Mouse (Mus musculus) hindbrain, embryonic 16.5 days (tissue): Measurements from ENCODE around the gene Gjb5. TPM values are rescaled to one million over a fixed set of nuclear protein-coding genes. Genes with fewer than 3 reads are reported as not detected.

ENCODE experiments used
- ATAC-seq: fragments of 200-750 bp; cut with Nextera tagmentation; 2 replicates; pipeline ENCODE4 v1.8.0; 2017; ENCODE audit warnings: moderate TSS enrichment, moderate library complexity
- H3K27ac ChIP-seq: fragments of 300-500 bp; sonication (generic); 2 replicates; pipeline ENCODE4 v1.5.1; 2014; ENCODE audit warnings: low read depth, mild to moderate bottlenecking, control low read depth, low read length, moderate library complexity
- H3K27me3 ChIP-seq: fragments of 300-500 bp; sonication (generic); replicated peaks from 2 replicates; pipeline ENCODE4 v1.6.1; 2014; ENCODE audit warnings: low read length; ENCODE audit not compliant: control insufficient read depth, insufficient read depth
- H3K36me3 ChIP-seq: fragments of 300-500 bp; sonication (generic); 2 replicates; pipeline ENCODE4 v1.6.1; 2014; ENCODE audit warnings: mild to moderate bottlenecking, low read length, moderate library complexity, mixed read lengths; ENCODE audit not compliant: control insufficient read depth, insufficient read depth
- H3K4me1 ChIP-seq: fragments of 300-500 bp; sonication (generic); 2 replicates; pipeline ENCODE4 v1.6.1; 2014; ENCODE audit warnings: low read depth, low read length; ENCODE audit not compliant: control insufficient read depth, insufficient read depth
- H3K4me2 ChIP-seq: fragments of 300-500 bp; sonication (generic); 2 replicates; pipeline ENCODE4 v1.6.1; 2014; ENCODE audit warnings: mild to moderate bottlenecking, low read length, control low read depth, moderate library complexity
- H3K4me3 ChIP-seq: fragments of 300-500 bp; sonication (generic); 2 replicates; pipeline ENCODE4 v1.5.1; 2014; ENCODE audit warnings: mild to moderate bottlenecking, low read length, control low read depth, moderate library complexity
- H3K9ac ChIP-seq: fragments of 300-500 bp; sonication (generic); 2 replicates; pipeline ENCODE4 v1.6.1; 2014; ENCODE audit warnings: low read depth, mild to moderate bottlenecking, control low read depth, low read length, moderate library complexity
- H3K9me3 ChIP-seq: fragments of 300-500 bp; sonication (generic); 2 replicates; pipeline ENCODE4 v1.6.1; 2014; ENCODE audit warnings: mild to moderate bottlenecking, low read length, moderate library complexity; ENCODE audit not compliant: control insufficient read depth
- WGBS: fragments of 180-500 bp; shearing (Covaris S2); extraction: QIAGEN DNeasy Blood & Tissue Kit; methylation state at CpG from one replicate; pipeline ENCODE4 v1.1.7; 2014; 5-methylcytosine and 5-hydroxymethylcytosine counted together
- polyA plus RNA-seq: library from polyadenylated mRNA; unstranded; fragments of >200 nt; fragmentation: Nextera tagmentation; extraction: Ambion mirVana; gene quantifications from 2 replicates; pipeline ENCODE4 v1.2.1, GENCODE M21; 2015

The Gjb5 gene
- polyA plus RNA-seq, 1 experiment from 2014 or later: 0.34 TPM

- Histone ChIP-seq H3K4me1 (peaks cover 11% of the 10 kb centered on the region), H3K9me3 (no peaks in the 10 kb centered on the region), H3K27me3 (no peaks in the 10 kb centered on the region), H3K4me3 (no peak overlapping the region), H3K36me3 (no peaks in the 10 kb centered on the region), H3K4me2 (no peak overlapping the region), H3K27ac (no peak overlapping the region), H3K9ac (no peak overlapping the region)
- no peak for ATAC-seq
- WGBS: 46% methylated on average over 8 of the region's 8 CpGs
Observed at GRCm38 (mm10) chr4:127373491-127373890, 15.5 kb upstream of the Gjb5 start.

- H3K27me3 ChIP-seq: no peaks in the 10 kb centered on the region
- H3K36me3 ChIP-seq: no peaks in the 10 kb centered on the region
- H3K27ac ChIP-seq: no peak overlapping the region
- 72% methylated on average over 5 of the region's 5 CpGs for WGBS
- ATAC-seq: no peak
- no peak overlapping the region for H3K4me3 ChIP-seq
- H3K9me3 ChIP-seq: no peaks in the 10 kb centered on the region
- H3K4me1 ChIP-seq: peaks cover 12% of the 10 kb centered on the region
- H3K4me2 ChIP-seq: no peak overlapping the region
- H3K9ac ChIP-seq: no peak overlapping the region
Observed at GRCm38 (mm10) chr4:127371546-127371945, 13.6 kb upstream of the Gjb5 start.

DNA sequence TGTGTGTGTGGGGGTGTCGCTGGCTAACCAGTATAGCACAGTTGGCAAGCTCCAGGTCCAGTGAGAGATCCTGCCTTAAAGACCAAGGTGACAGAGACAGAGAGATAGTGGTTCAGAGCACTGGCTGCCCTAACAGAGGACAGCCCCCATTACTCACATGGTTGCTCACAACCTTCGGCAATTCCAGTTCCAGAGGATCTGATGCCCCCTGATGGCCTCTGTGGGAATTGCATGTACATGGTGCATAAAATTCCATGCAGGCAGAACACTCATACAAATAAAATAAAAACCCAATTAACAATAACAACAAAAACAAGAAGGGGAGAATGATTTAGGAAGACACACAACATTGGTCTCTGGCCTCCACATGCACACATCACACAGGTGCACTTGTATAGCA lies 12.5 kb upstream of the Gjb5 start:
- no peaks in the 10 kb centered on the region for H3K27me3 ChIP-seq
- no peak overlapping the region for H3K9ac ChIP-seq
- H3K27ac ChIP-seq: no peak overlapping the region
- no peaks in the 10 kb centered on the region for H3K36me3 ChIP-seq
- peaks cover 7% of the 10 kb centered on the region for H3K4me1 ChIP-seq
- ATAC-seq: no peak
- no peaks in the 10 kb centered on the region for H3K9me3 ChIP-seq
- WGBS: 40% methylated on average over 2 of the region's 2 CpGs
- no peak overlapping the region for H3K4me2 ChIP-seq
- H3K4me3 ChIP-seq: no peak overlapping the region

- Histone ChIP-seq H3K27ac (no peak overlapping the region), H3K9me3 (no peaks in the 10 kb centered on the region), H3K36me3 (no peaks in the 10 kb centered on the region), H3K4me3 (no peak overlapping the region), H3K27me3 (no peaks in the 10 kb centered on the region), H3K4me2 (no peak overlapping the region), H3K9ac (0 out of 2 replicates have a peak overlapping the region, but pooled peaks have one; percentile 0), H3K4me1 (peaks cover 7% of the 10 kb centered on the region; the same call in 1 of the 2 replicates)
- WGBS: 29% methylated on average over 13 of the region's 13 CpGs
- peak; percentile 63 for ATAC-seq
Observed at GRCm38 (mm10) chr4:127368379-127368973, 10.5 kb upstream of the Gjb5 start.

GRCm38 (mm10) chr4:127365834-127366233 lies 7.9 kb upstream of the Gjb5 start:
- no peak overlapping the region for H3K9ac ChIP-seq
- no peak overlapping the region for H3K4me2 ChIP-seq
- 13% methylated on average over 4 of the region's 4 CpGs for WGBS
- H3K27me3 ChIP-seq: no peaks in the 10 kb centered on the region
- H3K9me3 ChIP-seq: no peaks in the 10 kb centered on the region
- H3K27ac ChIP-seq: no peak overlapping the region
- no peaks in the 10 kb centered on the region for H3K36me3 ChIP-seq
- no peak overlapping the region for H3K4me3 ChIP-seq
- no peak for ATAC-seq
- H3K4me1 ChIP-seq: peaks cover 7% of the 10 kb centered on the region; the same call in 1 of the 2 replicates

DNA sequence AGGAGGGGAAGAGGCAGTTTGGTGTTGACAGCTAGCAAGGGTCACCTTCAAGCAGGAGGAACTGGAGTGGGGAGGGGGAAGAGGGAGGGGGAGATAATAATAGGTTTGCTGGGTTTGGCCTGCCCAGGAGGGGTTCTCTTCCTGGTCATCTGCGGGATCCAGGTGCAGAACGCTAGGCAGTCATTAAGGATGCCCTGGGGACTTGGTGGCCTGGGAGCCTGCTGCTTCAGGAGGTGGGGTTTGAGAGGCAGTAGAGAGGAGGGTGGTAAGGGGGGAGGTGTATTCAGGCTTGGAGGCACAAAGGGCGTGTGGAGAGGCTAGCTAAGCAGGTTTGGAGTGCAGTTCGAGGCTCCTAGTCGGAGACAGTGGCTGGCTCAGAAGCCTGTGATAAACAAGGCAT lies 7.5 kb upstream of the Gjb5 start:
- Histone ChIP-seq H3K27ac (no peak overlapping the region), H3K4me2 (no peak overlapping the region), H3K4me1 (peaks cover 7% of the 10 kb centered on the region; the same call in 1 of the 2 replicates), H3K9ac (no peak overlapping the region), H3K27me3 (no peaks in the 10 kb centered on the region), H3K4me3 (no peak overlapping the region), H3K9me3 (no peaks in the 10 kb centered on the region), H3K36me3 (no peaks in the 10 kb centered on the region)
- WGBS: 22% methylated on average over 5 of the region's 5 CpGs
- ATAC-seq: no peak

DNA sequence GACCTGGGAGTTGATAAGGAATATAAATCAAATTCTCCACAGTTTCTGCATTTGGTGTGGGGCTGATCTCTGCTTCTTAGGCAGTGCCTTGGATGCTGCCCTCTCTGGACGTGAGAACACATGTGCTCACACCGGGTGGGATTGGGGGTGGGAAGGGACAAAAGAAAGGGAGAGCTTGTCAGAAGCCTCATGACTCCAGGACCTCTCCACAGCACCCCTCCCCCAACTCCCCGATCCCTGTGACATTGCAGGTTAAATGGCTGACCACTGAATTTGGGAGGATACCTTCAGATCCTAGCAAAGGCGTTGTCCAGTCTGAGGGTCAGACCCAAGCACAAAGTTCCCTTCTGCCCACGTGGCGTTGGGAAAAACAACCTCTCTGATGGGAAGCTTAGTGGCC lies 6.5 kb upstream of the Gjb5 start:
- H3K4me1 ChIP-seq: peaks cover 7% of the 10 kb centered on the region; the same call in 1 of the 2 replicates

GRCm38 (mm10) chr4:127363331-127363730 lies 5.3 kb upstream of the Gjb5 start:
- no peaks in the 10 kb centered on the region for H3K36me3 ChIP-seq
- no peaks in the 10 kb centered on the region for H3K9me3 ChIP-seq
- H3K4me3 ChIP-seq: no peak overlapping the region
- 55% methylated on average over 4 of the region's 4 CpGs for WGBS
- no peak overlapping the region for H3K9ac ChIP-seq
- no peaks in the 10 kb centered on the region for H3K27me3 ChIP-seq
- no peak overlapping the region for H3K4me2 ChIP-seq
- no peak for ATAC-seq
- no peak overlapping the region for H3K27ac ChIP-seq
- H3K4me1 ChIP-seq: peaks cover 2% of the 10 kb centered on the region; the same call in 1 of the 2 replicates

More for the DNA sequence above, 6.5 kb upstream of the Gjb5 start:
- Histone ChIP-seq H3K9me3 (no peaks in the 10 kb centered on the region), H3K4me2 (no peak overlapping the region), H3K36me3 (no peaks in the 10 kb centered on the region), H3K27me3 (no peaks in the 10 kb centered on the region), H3K9ac (no peak overlapping the region), H3K4me3 (no peak overlapping the region), H3K27ac (no peak overlapping the region)
- ATAC-seq: no peak
- 71% methylated on average over 6 of the region's 6 CpGs for WGBS

DNA sequence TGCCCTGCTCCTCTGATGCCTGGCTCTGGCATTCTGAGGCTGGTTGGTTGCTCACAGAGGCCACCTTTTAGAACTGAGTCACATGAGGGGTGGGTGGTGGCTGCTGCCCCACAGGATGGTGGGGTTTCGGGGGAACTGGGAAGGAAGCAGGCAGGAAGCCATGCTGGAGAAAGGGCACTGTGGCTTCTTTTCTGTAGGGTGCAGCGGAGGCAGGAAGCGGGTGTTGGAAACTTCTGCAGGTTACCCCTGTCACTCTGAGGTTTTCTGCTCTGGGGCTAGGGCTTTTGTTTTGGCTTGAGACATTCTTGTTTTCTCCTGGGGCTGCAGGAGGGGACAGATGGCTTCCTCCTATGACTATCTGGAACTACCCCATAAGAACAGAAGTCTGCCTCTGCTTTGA lies 4.5 kb upstream of the Gjb5 start:
- Histone ChIP-seq H3K4me1 (peaks cover 2% of the 10 kb centered on the region; the same call in 1 of the 2 replicates), H3K27ac (no peak overlapping the region), H3K4me2 (no peak overlapping the region), H3K9ac (no peak overlapping the region), H3K4me3 (no peak overlapping the region), H3K36me3 (no peaks in the 10 kb centered on the region), H3K9me3 (no peaks in the 10 kb centered on the region), H3K27me3 (peaks cover 2% of the 10 kb centered on the region; the same call in 1 of the 2 replicates)
- 75% methylated on average over 3 of the region's 3 CpGs for WGBS
- no peak for ATAC-seq
